Mouse (Mus musculus) lung, postnatal 0 days (tissue): ENCODE data around the gene Atp5h.

Experiments
- CTCF ChIP-seq: IDR thresholded peaks from 2 replicates; pipeline ENCODE4 v1.5.1; 2016; ENCODE audit warnings: antibody characterized with exemption, mild to moderate bottlenecking
- EP300 ChIP-seq: IDR thresholded peaks from 2 replicates; pipeline ENCODE4 v1.6.1; 2016; ENCODE audit warnings: antibody characterized with exemption, mild to moderate bottlenecking, control low read depth

DNA sequence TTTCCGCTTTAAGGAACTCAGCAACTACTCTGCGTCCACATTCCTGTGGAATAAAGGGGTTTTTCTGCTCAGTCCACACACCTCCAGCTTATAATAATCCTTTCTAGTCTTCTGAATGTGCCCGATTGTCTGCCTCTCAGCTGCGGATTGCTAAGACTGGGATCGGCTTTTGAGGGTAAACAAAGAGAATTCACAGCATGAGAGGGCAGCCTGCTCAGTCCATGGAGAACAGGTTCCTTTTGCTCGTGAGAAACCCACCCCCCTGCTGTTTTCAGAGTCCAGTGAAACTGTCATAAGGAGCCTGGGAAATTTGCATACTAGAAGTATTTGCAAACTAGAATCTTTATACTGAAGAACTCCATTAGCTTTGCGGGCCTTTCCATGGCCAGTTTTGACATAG, 10.2 kb downstream of the Atp5h start:
- no peak for TF ChIP-seq CTCF
- TF ChIP-seq EP300: no peak
